Mouse (Mus musculus) neural tube, embryonic 11.5 days (tissue): ENCODE data around the gene Ccn2. TPM values are rescaled to one million over a fixed set of nuclear protein-coding genes. Genes with fewer than 3 reads are reported as not detected.

Experiments
- ATAC-seq: fragments of 200-750 bp; cut with Nextera tagmentation; 2 replicates; pipeline ENCODE4 v1.8.0; 2017; ENCODE audit warnings: moderate number of reproducible peaks, mild to moderate bottlenecking, moderate TSS enrichment, moderate library complexity; ENCODE audit not compliant: insufficient read depth, low FRiP score, low TSS enrichment
- DNase-seq: peaks from one replicate; pipeline ENCODE4 v3.0.0-alpha.2; 2015; ENCODE audit warnings: low spot score
- H3K27ac ChIP-seq: fragments of 300-500 bp; sonication (generic); 2 replicates; pipeline ENCODE4 v1.5.1; 2014; ENCODE audit warnings: low read depth, mild to moderate bottlenecking, low read length
- H3K27me3 ChIP-seq: fragments of 300-500 bp; sonication (generic); 2 replicates; pipeline ENCODE4 v1.6.1; 2014; ENCODE audit warnings: mild to moderate bottlenecking, low read length, mixed read lengths; ENCODE audit not compliant: control insufficient read depth, insufficient read depth
- H3K36me3 ChIP-seq: fragments of 300-500 bp; sonication (generic); 2 replicates; pipeline ENCODE4 v1.6.1; 2014; ENCODE audit warnings: mild to moderate bottlenecking, low read length, moderate library complexity, mixed read lengths; ENCODE audit not compliant: control insufficient read depth, insufficient read depth
- H3K4me1 ChIP-seq: fragments of 300-500 bp; sonication (generic); 2 replicates; pipeline ENCODE4 v1.6.1; 2014; ENCODE audit warnings: low read length, mixed read lengths; ENCODE audit not compliant: control insufficient read depth, insufficient read depth
- H3K4me2 ChIP-seq: fragments of 300-500 bp; sonication (generic); 2 replicates; pipeline ENCODE4 v1.6.1; 2014; ENCODE audit warnings: low read depth, mild to moderate bottlenecking, moderate library complexity
- H3K4me3 ChIP-seq: fragments of 300-500 bp; sonication (generic); 2 replicates; pipeline ENCODE4 v1.5.1; 2014; ENCODE audit warnings: low read depth, low read length
- H3K9ac ChIP-seq: fragments of 300-500 bp; sonication (generic); 2 replicates; pipeline ENCODE4 v1.6.1; 2014; ENCODE audit warnings: mild to moderate bottlenecking, low read length
- H3K9me3 ChIP-seq: fragments of 300-500 bp; sonication (generic); 2 replicates; pipeline ENCODE4 v1.6.1; 2016; ENCODE audit warnings: low read length; ENCODE audit not compliant: control insufficient read depth
- WGBS: fragments of 180-500 bp; shearing (Covaris S2); extraction: QIAGEN DNeasy Blood & Tissue Kit; methylation state at CpG from one replicate; pipeline ENCODE4 v1.1.7; 2014; 5-methylcytosine and 5-hydroxymethylcytosine counted together
- polyA plus RNA-seq: library from polyadenylated mRNA; unstranded; fragments of >200 nt; fragmentation: Nextera tagmentation; extraction: Ambion mirVana; gene quantifications from 2 replicates; pipeline ENCODE4 v1.2.1, GENCODE M21; 2014

Ccn2 gene
- polyA plus RNA-seq, 1 experiment from 2014 or later, result 4.9 TPM

GRCm38 (mm10) chr10:24588824-24589223, 6.4 kb upstream of the Ccn2 start:
- Histone ChIP-seq H3K27ac (no peak overlapping the region), H3K9me3 (no peaks in the 10 kb centered on the region), H3K27me3 (no peaks in the 10 kb centered on the region), H3K4me2 (no peak overlapping the region), H3K36me3 (no peaks in the 10 kb centered on the region), H3K4me1 (no peaks in the 10 kb centered on the region), H3K9ac (no peak overlapping the region), H3K4me3 (no peak overlapping the region)
- ATAC-seq, result no peak
- WGBS, result 86% methylated on average over 4 of the region's 4 CpGs
- no peak for DNase-seq

GRCm38 (mm10) chr10:24589238-24589637, 6.0 kb upstream of the Ccn2 start:
- H3K9ac ChIP-seq, result no peak overlapping the region
- no peak overlapping the region for H3K27ac ChIP-seq
- H3K9me3 ChIP-seq, result no peaks in the 10 kb centered on the region
- ATAC-seq (no peak), DNase-seq (no peak)
- H3K4me2 ChIP-seq, result no peak overlapping the region
- H3K27me3 ChIP-seq, result no peaks in the 10 kb centered on the region
- H3K4me1 ChIP-seq, result no peaks in the 10 kb centered on the region
- no peaks in the 10 kb centered on the region for H3K36me3 ChIP-seq
- H3K4me3 ChIP-seq, result no peak overlapping the region
- WGBS, result 91% methylated on average over 9 of the region's 9 CpGs

GRCm38 (mm10) chr10:24590546-24590945, 4.7 kb upstream of the Ccn2 start:
- 48% methylated on average over 4 of the region's 4 CpGs for WGBS
- ATAC-seq (no peak), DNase-seq (no peak)
- no peaks in the 10 kb centered on the region for H3K27me3 ChIP-seq
- no peak overlapping the region for H3K27ac ChIP-seq
- no peak overlapping the region for H3K4me3 ChIP-seq
- H3K4me2 ChIP-seq, result no peak overlapping the region
- no peak overlapping the region for H3K9ac ChIP-seq
- no peaks in the 10 kb centered on the region for H3K36me3 ChIP-seq
- H3K9me3 ChIP-seq, result no peaks in the 10 kb centered on the region
- no peaks in the 10 kb centered on the region; the same call in 1 of the 2 replicates for H3K4me1 ChIP-seq

GRCm38 (mm10) chr10:24591136-24591535, 4.1 kb upstream of the Ccn2 start:
- no peaks in the 10 kb centered on the region for H3K36me3 ChIP-seq
- ATAC-seq (no peak), DNase-seq (peak; percentile 77)
- H3K27me3 ChIP-seq, result no peaks in the 10 kb centered on the region
- H3K9ac ChIP-seq, result no peak overlapping the region
- no peak overlapping the region for H3K4me3 ChIP-seq
- WGBS, result 19% methylated on average over 4 of the region's 4 CpGs
- peaks cover 4% of the 10 kb centered on the region; the same call in 1 of the 2 replicates for H3K4me1 ChIP-seq
- no peak overlapping the region for H3K4me2 ChIP-seq
- no peak overlapping the region for H3K27ac ChIP-seq
- no peaks in the 10 kb centered on the region for H3K9me3 ChIP-seq

GRCm38 (mm10) chr10:24591741-24592140, 3.5 kb upstream of the Ccn2 start:
- Histone ChIP-seq H3K27ac (no peak overlapping the region), H3K4me3 (no peak overlapping the region), H3K36me3 (no peaks in the 10 kb centered on the region), H3K9me3 (no peaks in the 10 kb centered on the region), H3K4me1 (peaks cover 4% of the 10 kb centered on the region; the same call in 1 of the 2 replicates), H3K27me3 (no peaks in the 10 kb centered on the region), H3K4me2 (no peak overlapping the region), H3K9ac (no peak overlapping the region)
- ATAC-seq (no peak), DNase-seq (no peak)
- 70% methylated on average over 5 of the region's 5 CpGs for WGBS

- Histone ChIP-seq H3K36me3 (no peaks in the 10 kb centered on the region), H3K9me3 (no peaks in the 10 kb centered on the region), H3K27ac (no peak overlapping the region), H3K4me3 (no peak overlapping the region), H3K9ac (no peak overlapping the region), H3K4me1 (peaks cover 4% of the 10 kb centered on the region; the same call in 1 of the 2 replicates), H3K4me2 (no peak overlapping the region), H3K27me3 (no peaks in the 10 kb centered on the region)
- ATAC-seq (no peak), DNase-seq (no peak)
- WGBS, result 85% methylated on average over 2 of the region's 2 CpGs
These were observed 2.9 kb upstream of the Ccn2 start for GRCm38 (mm10) chr10:24592318-24592717.

GRCm38 (mm10) chr10:24592969-24593368, 2.3 kb upstream of the Ccn2 start:
- H3K27me3 ChIP-seq, result no peaks in the 10 kb centered on the region
- no peak overlapping the region for H3K27ac ChIP-seq
- H3K9ac ChIP-seq, result no peak overlapping the region
- H3K9me3 ChIP-seq, result no peaks in the 10 kb centered on the region
- ATAC-seq (no peak), DNase-seq (no peak)
- 80% methylated on average over 7 of the region's 7 CpGs for WGBS
- H3K36me3 ChIP-seq, result no peaks in the 10 kb centered on the region
- H3K4me3 ChIP-seq, result no peak overlapping the region
- peaks cover 4% of the 10 kb centered on the region; the same call in 1 of the 2 replicates for H3K4me1 ChIP-seq
- no peak overlapping the region for H3K4me2 ChIP-seq

- Histone ChIP-seq H3K27ac (no peak overlapping the region), H3K9me3 (no peaks in the 10 kb centered on the region), H3K4me2 (no peak overlapping the region), H3K36me3 (no peaks in the 10 kb centered on the region), H3K4me1 (peaks cover 4% of the 10 kb centered on the region; the same call in 1 of the 2 replicates), H3K9ac (no peak overlapping the region), H3K4me3 (no peak overlapping the region), H3K27me3 (no peaks in the 10 kb centered on the region)
- WGBS, result 81% methylated on average over 4 of the region's 4 CpGs
- ATAC-seq, result no peak
- no peak for DNase-seq
These were observed 1.7 kb upstream of the Ccn2 start for GRCm38 (mm10) chr10:24593556-24593955.

GRCm38 (mm10) chr10:24596003-24596868, 994 bp downstream of the Ccn2 start:
- peak overlapping the region; percentile 88 for H3K27ac ChIP-seq
- H3K4me2 ChIP-seq, result peak overlapping the region; percentile 61
- WGBS, result 16% methylated on average over 31 of the region's 31 CpGs
- peak overlapping the region; percentile 77 for H3K9ac ChIP-seq
- H3K27me3 ChIP-seq, result no peaks in the 10 kb centered on the region
- ATAC-seq (peak; percentile 60), DNase-seq (peak; percentile 26)
- H3K4me1 ChIP-seq, result peaks cover 4% of the 10 kb centered on the region; the same call in 1 of the 2 replicates
- no peaks in the 10 kb centered on the region for H3K9me3 ChIP-seq
- no peaks in the 10 kb centered on the region for H3K36me3 ChIP-seq
- H3K4me3 ChIP-seq, result peak overlapping the region; percentile 76
